Mouse (Mus musculus) MEL (cell line): ENCODE data around the gene Btbd18. TPM values are rescaled to one million over a fixed set of nuclear protein-coding genes. Genes with fewer than 3 reads are reported as not detected.

Source experiments
- DNase-seq: peaks from one replicate; pipeline ENCODE4 v3.0.0; 2011; ENCODE audit warnings: low read depth, low spot score
- H3K27ac ChIP-seq: 2 replicates; pipeline ENCODE4 v1.5.1; 2012; ENCODE audit warnings: low read depth, mild to moderate bottlenecking, control low read depth, low read length, moderate library complexity; ENCODE audit not compliant: control insufficient read depth
- H3K27me3 ChIP-seq, 2 experiments: fragments of 150-350 bp in 1 of 2; sonication (generic) in 1 of 2; 2 replicates each; pipeline ENCODE4 v1.6.1; 2012; ENCODE audit warnings: low read length in 2 of 2, mild to moderate bottlenecking in 2 of 2, improper control_type of control experiment in 1 of 2, moderate library complexity in 1 of 2; ENCODE audit not compliant: insufficient read depth in 2 of 2, control insufficient read depth in 1 of 2
- H3K36me3 ChIP-seq, 2 experiments: 2 replicates each; pipeline ENCODE4 v1.6.1; 2012 to 2014; ENCODE audit warnings: low read length in 2 of 2, improper control_type of control experiment in 1 of 2, inconsistent platforms in 1 of 2, mild to moderate bottlenecking in 1 of 2; ENCODE audit not compliant: insufficient read depth in 2 of 2, control insufficient read depth in 1 of 2
- H3K4me1 ChIP-seq, 2 experiments: fragments of 150-350 bp in 1 of 2; sonication (generic) in 1 of 2; 2 replicates each; pipeline ENCODE4 v1.6.1; 2012; ENCODE audit warnings: low read length in 2 of 2, improper control_type of control experiment in 1 of 2, mild to moderate bottlenecking in 1 of 2; ENCODE audit not compliant: insufficient read depth in 2 of 2, control insufficient read depth in 1 of 2
- H3K4me3 ChIP-seq, 2 experiments: fragments of 150-350 bp in 1 of 2; sonication (generic) in 1 of 2; 2 replicates each; pipeline ENCODE4 v1.5.1; 2012; ENCODE audit warnings: low read depth in 2 of 2, low read length in 2 of 2, mild to moderate bottlenecking in 2 of 2, moderate library complexity in 2 of 2, control low read depth in 1 of 2, improper control_type of control experiment in 1 of 2; ENCODE audit not compliant: control insufficient read depth in 1 of 2, insufficient read depth in 1 of 2
- H3K79me2 ChIP-seq: 2 replicates; pipeline ENCODE4 v1.6.1; 2012; ENCODE audit warnings: mild to moderate bottlenecking, low read length, moderate library complexity; ENCODE audit not compliant: control insufficient read depth, poor library complexity, insufficient read depth
- H3K9ac ChIP-seq: 2 replicates; pipeline ENCODE4 v1.6.1; 2012; ENCODE audit warnings: low read depth, mild to moderate bottlenecking, control low read depth, low read length, moderate library complexity; ENCODE audit not compliant: control insufficient read depth, poor library complexity, severe bottlenecking
- H3K9me3 ChIP-seq: fragments of 150-350 bp; sonication (generic); replicated peaks from 2 replicates; pipeline ENCODE4 v1.6.1; 2012; ENCODE audit warnings: mild to moderate bottlenecking, low read length, improper control_type of control experiment, moderate library complexity; ENCODE audit not compliant: insufficient read depth
- CHD1 ChIP-seq: IDR thresholded peaks from 2 replicates; pipeline ENCODE4 v1.6.1; 2012; ENCODE audit warnings: low read depth, mild to moderate bottlenecking, inconsistent platforms, low read length, improper control_type of control experiment
- CHD2 ChIP-seq: IDR thresholded peaks from 2 replicates; pipeline ENCODE4 v1.6.1; 2011; ENCODE audit warnings: low read length, improper control_type of control experiment
- CTCF ChIP-seq, 3 experiments: IDR thresholded peaks in 2 of 3; conservative IDR thresholded peaks in 1 of 3; 2 replicates each; pipeline ENCODE4 v1.5.1; 2011 to 2012; ENCODE audit warnings: low read length in 3 of 3, low read depth in 2 of 3, mild to moderate bottlenecking in 2 of 3, improper control_type of control experiment in 1 of 3, inconsistent platforms in 1 of 3, mixed read lengths in 1 of 3, moderate library complexity in 1 of 3; ENCODE audit not compliant: control insufficient read depth in 1 of 3, insufficient read depth in 1 of 3, poor library complexity in 1 of 3, severe bottlenecking in 1 of 3
- ELF1 ChIP-seq: IDR thresholded peaks from 2 replicates; pipeline ENCODE4 v1.6.1; 2014; ENCODE audit warnings: low read depth, mild to moderate bottlenecking, inconsistent platforms, low read length, improper control_type of control experiment, moderate library complexity
- EP300 ChIP-seq, 2 experiments: IDR thresholded peaks; 2 replicates each; pipeline ENCODE4 v1.6.1; 2011; ENCODE audit warnings: improper control_type of control experiment in 2 of 2, low read length in 2 of 2, low read depth in 1 of 2, mild to moderate bottlenecking in 1 of 2
- ETS1 ChIP-seq: IDR thresholded peaks from 2 replicates; pipeline ENCODE4 v1.6.1; 2012; ENCODE audit warnings: low read depth, mild to moderate bottlenecking, inconsistent platforms, low read length, improper control_type of control experiment, moderate library complexity
- GABPA ChIP-seq: IDR thresholded peaks from 2 replicates; pipeline ENCODE4 v1.6.1; 2012; ENCODE audit warnings: low read depth, mild to moderate bottlenecking, inconsistent platforms, low read length, improper control_type of control experiment, moderate library complexity
- HCFC1 ChIP-seq: IDR thresholded peaks from 2 replicates; pipeline ENCODE4 v1.6.1; 2012; ENCODE audit warnings: low read depth, mild to moderate bottlenecking, inconsistent platforms, low read length, improper control_type of control experiment, moderate library complexity
- JUND ChIP-seq: IDR thresholded peaks from 2 replicates; pipeline ENCODE4 v1.6.1; 2011; ENCODE audit warnings: low read depth, mild to moderate bottlenecking, improper control_type of control experiment, low read length
- KAT2A ChIP-seq: conservative IDR thresholded peaks from 2 replicates; pipeline ENCODE4 v1.6.1; 2012; ENCODE audit warnings: low read depth, low read length, improper control_type of control experiment, inconsistent platforms
- MAFK ChIP-seq: IDR thresholded peaks from 2 replicates; pipeline ENCODE4 v1.6.1; 2011; ENCODE audit warnings: low read depth, mild to moderate bottlenecking, low read length, improper control_type of control experiment, borderline replicate concordance
- MAX ChIP-seq: IDR thresholded peaks from 2 replicates; pipeline ENCODE4 v1.6.1; 2011; ENCODE audit warnings: low read length, improper control_type of control experiment
- MAZ ChIP-seq: IDR thresholded peaks from 2 replicates; pipeline ENCODE4 v1.6.1; 2012; ENCODE audit warnings: low read depth, mild to moderate bottlenecking, inconsistent platforms, low read length, improper control_type of control experiment
- MXI1 ChIP-seq: IDR thresholded peaks from 2 replicates; pipeline ENCODE4 v1.6.1; 2011; ENCODE audit warnings: mild to moderate bottlenecking, low read depth, low read length, improper control_type of control experiment
- MYB ChIP-seq: IDR thresholded peaks from 2 replicates; pipeline ENCODE4 v1.6.1; 2011; ENCODE audit warnings: mild to moderate bottlenecking, low read depth, low read length, improper control_type of control experiment
- MYC ChIP-seq: IDR thresholded peaks from 2 replicates; pipeline ENCODE4 v1.6.1; 2011; ENCODE audit warnings: low read depth, mild to moderate bottlenecking, low read length, improper control_type of control experiment, moderate library complexity
- NELFE ChIP-seq: IDR thresholded peaks from 2 replicates; pipeline ENCODE4 v1.6.1; 2011; ENCODE audit warnings: low read depth, low read length, improper control_type of control experiment
- NRF1 ChIP-seq: IDR thresholded peaks from 2 replicates; pipeline ENCODE4 v1.6.1; 2014; ENCODE audit warnings: low read depth, mild to moderate bottlenecking, inconsistent platforms, low read length, improper control_type of control experiment, moderate library complexity; ENCODE audit not compliant: poor library complexity, insufficient read depth, severe bottlenecking
- POLR2A ChIP-seq, 2 experiments: IDR thresholded peaks; 2 replicates each; pipeline ENCODE4 v1.6.1; 2011 to 2012; ENCODE audit warnings: low read length in 2 of 2, mild to moderate bottlenecking in 2 of 2, control low read depth in 1 of 2, improper control_type of control experiment in 1 of 2, low read depth in 1 of 2, moderate library complexity in 1 of 2; ENCODE audit not compliant: control insufficient read depth in 1 of 2, insufficient read depth in 1 of 2, poor library complexity in 1 of 2
- POLR2AphosphoS2 ChIP-seq: IDR thresholded peaks from 2 replicates; pipeline ENCODE4 v1.6.1; 2011; ENCODE audit warnings: low read length, improper control_type of control experiment
- RAD21 ChIP-seq: IDR thresholded peaks from 2 replicates; pipeline ENCODE4 v1.6.1; 2011; ENCODE audit warnings: mild to moderate bottlenecking, low read depth, low read length, improper control_type of control experiment
- SIN3A ChIP-seq: IDR thresholded peaks from 2 replicates; pipeline ENCODE4 v1.6.1; 2012; ENCODE audit warnings: low read length, improper control_type of control experiment, inconsistent platforms
- SMC3 ChIP-seq: IDR thresholded peaks from 2 replicates; pipeline ENCODE4 v1.6.1; 2011; ENCODE audit warnings: low read depth, low read length, improper control_type of control experiment
- TAL1 ChIP-seq: IDR thresholded peaks from 2 replicates; pipeline ENCODE4 v1.6.1; 2012; ENCODE audit warnings: mild to moderate bottlenecking, inconsistent platforms, low read length, moderate library complexity, mixed read lengths
- TBP ChIP-seq: IDR thresholded peaks from 2 replicates; pipeline ENCODE4 v1.8.0; 2011; ENCODE audit warnings: low read depth, low read length, improper control_type of control experiment
- TCF12 ChIP-seq: IDR thresholded peaks from 2 replicates; pipeline ENCODE4 v1.6.1; 2014; ENCODE audit warnings: low read depth, mild to moderate bottlenecking, inconsistent platforms, low read length, improper control_type of control experiment, moderate library complexity
- UBTF ChIP-seq: IDR thresholded peaks from 2 replicates; pipeline ENCODE4 v1.6.1; 2012; ENCODE audit warnings: low read depth, mild to moderate bottlenecking, inconsistent platforms, low read length, improper control_type of control experiment, moderate library complexity, borderline replicate concordance; ENCODE audit not compliant: insufficient read depth
- USF1 ChIP-seq: IDR thresholded peaks from 2 replicates; pipeline ENCODE4 v1.6.1; 2014; ENCODE audit warnings: low read depth, mild to moderate bottlenecking, inconsistent platforms, low read length, improper control_type of control experiment, moderate library complexity
- USF2 ChIP-seq, 2 experiments: IDR thresholded peaks; 2 replicates each; pipeline ENCODE4 v1.6.1; 2011 to 2012; ENCODE audit warnings: improper control_type of control experiment in 2 of 2, low read length in 2 of 2, borderline replicate concordance in 1 of 2, inconsistent platforms in 1 of 2, low read depth in 1 of 2, mild to moderate bottlenecking in 1 of 2; ENCODE audit not compliant: insufficient read depth in 1 of 2
- ZC3H11A ChIP-seq: IDR thresholded peaks from 2 replicates; pipeline ENCODE4 v1.6.1; 2012; ENCODE audit warnings: low read depth, mild to moderate bottlenecking, inconsistent platforms, low read length, improper control_type of control experiment
- ZKSCAN1 ChIP-seq: IDR thresholded peaks from 2 replicates; pipeline ENCODE4 v1.6.1; 2012; ENCODE audit warnings: low read depth, mild to moderate bottlenecking, inconsistent platforms, low read length, improper control_type of control experiment, moderate library complexity
- ZMIZ1 ChIP-seq: IDR thresholded peaks from 2 replicates; pipeline ENCODE4 v1.6.1; 2012; ENCODE audit warnings: low read depth, mild to moderate bottlenecking, inconsistent platforms, low read length, improper control_type of control experiment, moderate library complexity
- ZNF384 ChIP-seq: IDR thresholded peaks from 2 replicates; pipeline ENCODE4 v1.6.1; 2012; ENCODE audit warnings: low read depth, mild to moderate bottlenecking, inconsistent platforms, low read length, improper control_type of control experiment
- polyA plus RNA-seq, 2 experiments: library from polyadenylated mRNA; stranded (reverse) in 1 of 2; unstranded in 1 of 2; fragments of >175 nt in 1 of 2; fragments of >200 nt in 1 of 2; gene quantifications; 2 replicates each; pipeline versions ENCODE4 v1.2.1 to v1.2.4; 2012; ENCODE audit warnings: low replicate concordance in 2 of 2, low read depth in 1 of 2; ENCODE audit not compliant: insufficient read length in 2 of 2, insufficient read depth in 1 of 2, missing spikeins in 1 of 2
- total RNA-seq: library from RNA; depleted of rRNA; stranded (reverse); fragments of 300-350 nt; gene quantifications from 2 replicates; pipeline ENCODE4 v1.2.3, GENCODE M21; 2012

The Btbd18 gene
- total and polyA plus RNA-seq, 3 experiments = 0.04 to 0.07 TPM; not detected in 1

DNA sequence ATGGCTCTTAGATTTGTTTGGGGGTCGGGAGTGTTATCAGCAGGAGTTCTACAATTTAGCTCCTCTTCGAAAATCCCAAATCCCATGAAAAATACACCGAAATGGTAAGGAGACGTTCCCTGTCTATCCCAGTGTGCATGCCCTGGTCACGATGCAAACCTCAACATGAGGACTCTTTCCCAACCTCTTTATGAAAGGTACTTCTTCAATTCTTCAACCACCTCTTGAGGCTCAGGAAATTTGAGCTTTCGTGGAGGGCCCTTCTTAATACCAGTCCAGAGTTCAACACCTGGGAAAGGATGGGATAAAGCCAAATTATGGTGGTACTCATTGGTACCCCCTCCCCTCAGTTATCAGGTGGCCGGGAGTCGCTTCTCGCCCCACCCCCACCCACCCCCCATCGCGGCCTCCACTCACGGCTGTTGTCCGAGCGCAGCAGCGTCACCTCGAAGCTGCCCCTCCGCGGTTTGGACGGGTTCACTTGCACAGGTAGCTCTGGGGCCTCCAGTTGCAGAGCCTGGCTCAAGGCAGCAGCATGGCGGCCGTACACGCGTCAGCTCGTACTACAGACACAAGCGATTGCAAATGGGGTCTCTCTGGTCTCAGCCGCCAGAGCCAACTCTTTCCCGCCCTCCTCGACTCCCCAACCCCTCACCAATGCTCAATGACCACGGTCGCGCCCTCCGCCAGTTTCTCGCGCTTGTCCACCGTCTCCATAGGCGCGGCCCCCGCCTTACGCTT is 11.1 kb downstream of the Btbd18 start (continued):
- no peak for TF ChIP-seq EP300 (IDR thresholded peaks at IDR 0.05; ENCODE audit: low read depth in 1 of 2, low read length in 2 of 2)
- TF ChIP-seq RAD21 = no peak
- TF ChIP-seq GABPA = no peak
- TF ChIP-seq NRF1 = no peak
- TF ChIP-seq MAFK = no peak

GRCm38 (mm10) chr2:84670569-84670933 is 11.7 kb downstream of the Btbd18 start, which contains the start of gene Selenoh:
Gene Selenoh, minus strand, starts transcription at chr2:84670770.
- Histone ChIP-seq H3K79me2 (peaks cover 11% of the 10 kb centered on the region), H3K9ac (peak within 1 kb of the TSS; percentile 83), H3K36me3 (peaks cover 2 to 13% of the 10 kb centered on the region in 2 experiments; a peak in 3 of 4 replicates), H3K4me1 (peaks cover 0 to 6% of the 10 kb centered on the region in 2 experiments; a peak in 1 of 4 replicates), H3K4me3 (peak within 1 kb of the TSS; percentile 61 to 83), H3K27ac (peak within 1 kb of the TSS; percentile 92), H3K27me3 (no peaks in the 10 kb centered on the region), H3K9me3 (no peaks in the 10 kb centered on the region)
- peak; percentile 97 for DNase-seq
- TF ChIP-seq SMC3 (no peak), TAL1 (no peak), USF1 (peak; percentile 98), NELFE (peak; percentile 9), NRF1 (peak; percentile 36; the same call in 1 of the 2 replicates), TBP (peak; percentile 89), JUND (no peak), CHD2 (peak; percentile 70; the same call in 1 of the 2 replicates), MYB (no peak), EP300 (IDR thresholded peaks at IDR 0.05; ENCODE audit: low read depth in 1 of 2, low read length in 2 of 2) (peak in 1 of 2 experiments; percentile 14; a peak in 1 of 4 replicates), MAFK (no peak), USF2 (IDR thresholded peaks at IDR 0.05; ENCODE audit: borderline replicate concordance in 1 of 2, insufficient read depth in 1 of 2, low read depth in 1 of 2, low read length in 2 of 2) (peak; percentile 59 to 92; a peak in 3 of 4 replicates), POLR2A (IDR thresholded peaks at IDR 0.05; ENCODE audit: control insufficient read depth in 1 of 2, insufficient read depth in 1 of 2, low read depth in 1 of 2, low read length in 2 of 2, poor library complexity in 1 of 2) (peak in 1 of 2 experiments; percentile 79; a peak in 2 of 4 replicates), GABPA (no peak), TCF12 (peak; percentile 40; the same call in 1 of the 2 replicates), ZMIZ1 (peak; percentile 37; the same call in 1 of the 2 replicates), UBTF (no peak), HCFC1 (peak; percentile 85), POLR2AphosphoS2 (no peak; the same call in none of the 2 replicates), ELF1 (peak; percentile 67), ZKSCAN1 (no peak), ZC3H11A (no peak), MAX (peak; percentile 95), ETS1 (peak; percentile 38; the same call in 1 of the 2 replicates), MAZ (peak; percentile 86; the same call in 1 of the 2 replicates), ZNF384 (no peak), RAD21 (no peak), KAT2A (no peak; the same call in 1 of the 2 replicates), MYC (peak; percentile 31; the same call in 1 of the 2 replicates), MXI1 (peak; percentile 84), SIN3A (peak; percentile 95), CTCF (IDR thresholded peaks at IDR 0.05 in 2 of 3, conservative IDR thresholded peaks at IDR 0.05 in 1 of 3; ENCODE audit: control insufficient read depth in 1 of 3, insufficient read depth in 1 of 3, low read depth in 2 of 3, low read length in 3 of 3, poor library complexity in 1 of 3, severe bottlenecking in 1 of 3) (no peak), CHD1 (peak; percentile 98)
